Mouse (Mus musculus) midbrain, embryonic 10.5 days (tissue): ENCODE results near the gene Ttc8. TPM values are rescaled to one million over a fixed set of nuclear protein-coding genes. Genes with fewer than 3 reads are reported as not detected.

ENCODE experiments used
- DNase-seq: peaks from one replicate; pipeline ENCODE4 v3.0.0-alpha.2; 2017; ENCODE audit warnings: low spot score
- H3K27ac ChIP-seq: fragments of 300-500 bp; sonication (generic); replicated peaks from 2 replicates; pipeline ENCODE4 v1.5.1; 2016; ENCODE audit warnings: mild to moderate bottlenecking
- H3K27me3 ChIP-seq: fragments of 300-500 bp; sonication (generic); 2 replicates; pipeline ENCODE4 v1.6.1; 2016; ENCODE audit warnings: low read depth, mild to moderate bottlenecking; ENCODE audit not compliant: poor library complexity, severe bottlenecking
- H3K36me3 ChIP-seq: fragments of 300-500 bp; sonication (generic); 2 replicates; pipeline ENCODE4 v1.6.1; 2016; ENCODE audit warnings: mild to moderate bottlenecking, moderate library complexity
- H3K4me1 ChIP-seq: fragments of 300-500 bp; sonication (generic); 2 replicates; pipeline ENCODE4 v1.6.1; 2016
- H3K4me3 ChIP-seq: fragments of 300-500 bp; sonication (generic); 2 replicates; pipeline ENCODE4 v1.5.1; 2016; ENCODE audit warnings: mild to moderate bottlenecking, moderate library complexity
- H3K9me3 ChIP-seq: fragments of 300-500 bp; sonication (generic); replicated peaks from 2 replicates; pipeline ENCODE4 v1.6.1; 2016; ENCODE audit warnings: mild to moderate bottlenecking
- WGBS: fragments of 180-500 bp; shearing (Covaris S2); methylation state at CpG from one replicate; pipeline ENCODE4 v1.1.7; 2016; 5-methylcytosine and 5-hydroxymethylcytosine counted together
- polyA plus RNA-seq: library from polyadenylated mRNA; unstranded; fragments of >200 nt; fragmentation: Nextera tagmentation; extraction: Ambion mirVana; gene quantifications from 2 replicates; pipeline ENCODE4 v1.2.1, GENCODE M21; 2016

Gene Ttc8
- polyA plus RNA-seq, 1 experiment from 2014 or later = 44.3 TPM

GRCm38 (mm10) chr12:99009430-99009829 is 89.1 kb downstream of the Ttc8 start:
- H3K27me3 ChIP-seq = no peaks in the 10 kb centered on the region
- H3K4me1 ChIP-seq = peaks cover 45% of the 10 kb centered on the region
- H3K27ac ChIP-seq = peak overlapping the region; percentile 92
- peaks cover 6% of the 10 kb centered on the region for H3K9me3 ChIP-seq
- 17% methylated on average over 4 of the region's 4 CpGs for WGBS
- no peaks in the 10 kb centered on the region for H3K36me3 ChIP-seq
- peak; percentile 20 for DNase-seq
- H3K4me3 ChIP-seq = no peak overlapping the region

DNA sequence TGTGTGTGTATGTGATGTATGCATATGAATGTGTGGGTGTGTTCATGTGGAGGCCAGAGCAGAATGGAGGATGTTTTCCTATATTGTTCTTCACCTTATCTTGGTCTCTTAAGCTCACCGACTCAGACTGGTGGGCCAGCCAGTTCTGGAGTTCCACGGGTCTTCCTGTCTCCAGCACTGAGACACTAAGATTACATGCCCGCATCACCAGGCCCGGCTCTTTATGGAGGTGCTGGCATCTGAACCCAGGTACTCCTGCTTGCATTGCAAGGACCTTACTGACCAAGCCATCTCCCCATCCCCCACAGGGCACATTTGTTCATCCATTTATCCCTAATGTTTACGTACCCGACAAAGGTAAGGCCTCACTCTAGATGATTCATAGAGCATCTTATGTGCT is 89.7 kb downstream of the Ttc8 start:
- H3K9me3 ChIP-seq = peaks cover 6% of the 10 kb centered on the region
- no peak overlapping the region for H3K4me3 ChIP-seq
- peak overlapping the region; percentile 92 for H3K27ac ChIP-seq
- DNase-seq = peak; percentile 30
- H3K4me1 ChIP-seq = peaks cover 45% of the 10 kb centered on the region
- H3K36me3 ChIP-seq = no peaks in the 10 kb centered on the region
- no peaks in the 10 kb centered on the region for H3K27me3 ChIP-seq
- WGBS = 66% methylated on average over 6 of the region's 6 CpGs

GRCm38 (mm10) chr12:99011161-99011861 is 90.9 kb downstream of the Ttc8 start:
- Histone ChIP-seq H3K4me1 (peaks cover 45% of the 10 kb centered on the region), H3K9me3 (peaks cover 6% of the 10 kb centered on the region), H3K36me3 (no peaks in the 10 kb centered on the region), H3K27me3 (no peaks in the 10 kb centered on the region), H3K27ac (peak overlapping the region; percentile 92), H3K4me3 (peak overlapping the region; percentile 36)
- 3% methylated on average over 22 of the region's 22 CpGs for WGBS
- DNase-seq = peak; percentile 90

- Histone ChIP-seq H3K4me1 (peaks cover 21% of the 10 kb centered on the region), H3K27ac (peak overlapping the region; percentile 47; the same call in 1 of the 2 replicates), H3K4me3 (no peak overlapping the region), H3K9me3 (peaks cover 6% of the 10 kb centered on the region), H3K36me3 (no peaks in the 10 kb centered on the region), H3K27me3 (no peaks in the 10 kb centered on the region)
- 96% methylated on average over 4 of the region's 4 CpGs for WGBS
- DNase-seq = no peak
Measured at GRCm38 (mm10) chr12:99015870-99016269, 95.5 kb downstream of the Ttc8 start.

DNA sequence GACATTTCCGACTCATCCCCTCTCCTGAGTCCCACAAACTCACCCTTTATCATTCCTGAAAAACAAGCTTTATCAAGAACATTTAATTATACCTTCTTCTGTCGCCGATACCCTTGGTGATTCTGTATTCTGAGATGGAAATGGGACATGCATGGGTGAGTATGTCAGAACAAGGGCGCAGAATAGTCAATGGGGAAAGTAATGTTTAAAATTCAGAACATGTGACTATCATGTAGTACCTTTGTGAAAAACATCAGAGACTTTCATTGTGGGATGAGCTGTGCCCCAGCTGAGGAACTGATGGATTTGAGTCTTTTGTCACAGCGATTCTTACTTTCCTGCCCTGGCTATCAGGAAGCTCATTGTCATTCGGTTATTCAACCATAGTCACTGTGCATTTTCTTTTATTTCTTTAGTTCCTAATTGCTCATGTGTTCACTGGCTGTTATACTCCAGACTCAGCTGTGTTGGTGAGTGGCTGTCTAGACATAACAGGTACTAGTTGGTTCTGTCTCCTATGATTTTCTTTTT is 104.1 kb downstream of the Ttc8 start:
- WGBS = 57% methylated on average over 6 of the region's 6 CpGs

GRCm38 (mm10) chr12:99026291-99026690 is 105.9 kb downstream of the Ttc8 start:
- no peak overlapping the region for H3K4me3 ChIP-seq
- H3K36me3 ChIP-seq = no peaks in the 10 kb centered on the region
- no peaks in the 10 kb centered on the region for H3K9me3 ChIP-seq
- DNase-seq = no peak
- H3K4me1 ChIP-seq = peaks cover 34% of the 10 kb centered on the region
- peaks cover 11% of the 10 kb centered on the region for H3K27me3 ChIP-seq
- no peak overlapping the region; the same call in 1 of the 2 replicates for H3K27ac ChIP-seq
- 88% methylated on average over 2 of the region's 2 CpGs for WGBS

More for the DNA sequence above, 104.1 kb downstream of the Ttc8 start:
- peak overlapping the region; percentile 40; the same call in 1 of the 2 replicates for H3K27ac ChIP-seq
- H3K4me1 ChIP-seq = peaks cover 24% of the 10 kb centered on the region
- H3K36me3 ChIP-seq = no peaks in the 10 kb centered on the region
- no peak for DNase-seq
- H3K27me3 ChIP-seq = 0 out of 2 replicates have a peak, but pooled peaks cover 5% of the 10 kb centered on the region
- no peaks in the 10 kb centered on the region for H3K9me3 ChIP-seq
- no peak overlapping the region for H3K4me3 ChIP-seq

DNA sequence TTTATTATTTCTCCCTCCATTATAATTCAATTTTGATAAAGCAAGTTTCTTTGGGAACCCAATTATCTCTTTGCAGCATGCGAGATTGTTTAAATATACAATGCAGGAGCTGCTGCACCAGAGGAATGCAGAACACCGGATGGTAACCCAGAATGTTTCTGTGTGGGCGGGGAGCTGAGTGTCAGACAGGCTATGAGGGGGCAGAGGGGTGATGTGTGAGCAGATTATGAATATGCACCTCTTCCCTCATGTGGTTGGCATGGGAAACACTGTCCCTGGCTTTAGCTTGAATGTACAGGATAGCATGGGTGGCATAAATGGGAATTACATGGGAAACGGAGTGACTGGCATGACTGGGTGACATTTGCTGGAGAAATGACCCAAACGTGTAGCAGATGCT is 108.3 kb downstream of the Ttc8 start:
- H3K9me3 ChIP-seq = no peaks in the 10 kb centered on the region
- 71% methylated on average over 5 of the region's 5 CpGs for WGBS
- H3K4me3 ChIP-seq = no peak overlapping the region
- H3K27ac ChIP-seq = peak overlapping the region; percentile 7; the same call in 1 of the 2 replicates
- peaks cover 20% of the 10 kb centered on the region for H3K27me3 ChIP-seq
- H3K36me3 ChIP-seq = no peaks in the 10 kb centered on the region
- no peak for DNase-seq
- H3K4me1 ChIP-seq = peaks cover 34% of the 10 kb centered on the region

DNA sequence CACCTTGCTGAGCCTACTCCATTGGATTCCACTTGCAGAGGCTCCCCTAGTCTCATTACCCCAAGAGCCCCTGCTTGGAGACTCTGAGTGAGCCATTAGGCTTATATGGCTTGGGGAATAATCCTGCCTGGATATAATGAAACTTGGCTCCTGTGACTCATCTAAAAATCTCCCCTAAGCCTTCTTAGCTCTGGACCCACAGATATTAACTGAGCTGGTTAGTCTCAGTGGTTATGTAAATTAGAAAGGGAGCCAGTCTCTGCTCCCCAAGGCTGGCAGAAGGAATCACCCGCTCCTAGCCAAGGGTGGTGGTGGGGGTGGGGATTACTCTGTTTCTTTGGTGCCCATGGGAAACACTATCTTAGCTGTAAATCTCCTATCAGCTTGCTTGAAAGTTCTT is 109.6 kb downstream of the Ttc8 start:
- 55% methylated on average over 1 of the region's 1 CpGs for WGBS
- DNase-seq = no peak
- H3K36me3 ChIP-seq = no peaks in the 10 kb centered on the region
- no peaks in the 10 kb centered on the region for H3K9me3 ChIP-seq
- no peak overlapping the region for H3K4me3 ChIP-seq
- H3K4me1 ChIP-seq = peaks cover 24% of the 10 kb centered on the region
- no peak overlapping the region for H3K27ac ChIP-seq
- H3K27me3 ChIP-seq = peaks cover 29% of the 10 kb centered on the region

Other genes starting within 250 kb of the Ttc8 start
- gene Ptpn21, start 183.2 kb upstream of the Ttc8 start, polyA plus RNA-seq = 5.6 and 7.2 TPM in 2 replicates
- gene Zc3h14, start 173.6 kb upstream of the Ttc8 start, polyA plus RNA-seq = 135 and 139 TPM in 2 replicates
- 19.4 and 27.4 TPM in 2 replicates for gene Eml5, start 19.1 kb upstream of the Ttc8 start, polyA plus RNA-seq